Mouse (Mus musculus): ENCODE results near the gene Gm45234. TPM values are rescaled to one million over a fixed set of nuclear protein-coding genes. Genes with fewer than 3 reads are reported as not detected.

Gene Gm45234
- polyA plus RNA-seq, 1 experiment from 2014 or later = not detected

- no peak overlapping the region for H3K9ac ChIP-seq (replicated peaks)
- no peak overlapping the region for H3K4me2 ChIP-seq
- H3K4me3 ChIP-seq (replicated peaks) = no peak overlapping the region
- H3K4me1 ChIP-seq (replicated peaks) = peaks cover 14% of the 10 kb centered on the region; the same call in 1 of the 2 replicates
- H3K9me3 ChIP-seq = no peaks in the 10 kb centered on the region
- H3K27ac ChIP-seq = peak overlapping the region; percentile 53; the same call in 1 of the 2 replicates
- no peaks in the 10 kb centered on the region for H3K27me3 ChIP-seq
- WGBS = 71% methylated on average over 15 of the region's 15 CpGs
- H3K36me3 ChIP-seq = peaks cover 7% of the 10 kb centered on the region; the same call in 1 of the 2 replicates
- 0 out of 2 replicates have a peak, but pooled peaks have one; percentile 48 for ATAC-seq (ENCODE audit: insufficient number of reproducible peaks, insufficient read depth, low FRiP score, low TSS enrichment, low read depth)
These were observed 62.4 kb downstream of the Gm45234 start for GRCm38 (mm10) chr6:124693243-124693981.

GRCm38 (mm10) chr6:124690517-124690916 is 65.3 kb downstream of the Gm45234 start:
- ATAC-seq (ENCODE audit: insufficient number of reproducible peaks, insufficient read depth, low FRiP score, low TSS enrichment, low read depth) = no peak
- Histone ChIP-seq H3K9me3 (no peaks in the 10 kb centered on the region), H3K4me2 (no peak overlapping the region), H3K4me1 (replicated peaks) (peaks cover 14% of the 10 kb centered on the region; the same call in 1 of the 2 replicates), H3K4me3 (replicated peaks) (no peak overlapping the region), H3K36me3 (peaks cover under 1% of the 10 kb centered on the region; the same call in 1 of the 2 replicates), H3K9ac (replicated peaks) (no peak overlapping the region), H3K27me3 (no peaks in the 10 kb centered on the region), H3K27ac (no peak overlapping the region)
- 97% methylated on average over 3 of the region's 3 CpGs for WGBS

MicroRNAs encoded within 50 kb of the gene (microRNA counts, 519-probe panel; counts per million panel counts)
- microRNA mmu-miR-141 (2,723 counts per million, percentile 12 among the panel's probes with 10 or more counts), microRNA mmu-miR-200c (5,432 counts per million, percentile 56 among the panel's probes with 10 or more counts)

Small RNA genes lying within 50 kb of the gene (microRNA-seq; reads per million reads assigned to microRNA genes)
- gene Mir141 = 238 reads per million, percentile 62 among the genes with 10 or more reads in this experiment
- gene Mir200c = 1,565 reads per million, percentile 80 among the genes with 10 or more reads in this experiment

Other genes with a start within 250 kb of the Gm45234 start
- gene C1ra, start 243.6 kb downstream of the Gm45234 start, polyA plus RNA-seq (2016; fragmentation: Nextera tagmentation; extraction: Ambion mirVana) = 0.56 and 0.61 TPM in 2 replicates
- 0.85 and 1.4 TPM in 2 replicates for gene C1s1, start 213.7 kb downstream of the Gm45234 start, polyA plus RNA-seq (2016; fragmentation: Nextera tagmentation; extraction: Ambion mirVana)
- not detected in 2 replicates for gene C1rb, start 185.7 kb downstream of the Gm45234 start, polyA plus RNA-seq (2016; fragmentation: Nextera tagmentation; extraction: Ambion mirVana)
- gene C1s2, start 119.9 kb downstream of the Gm45234 start, polyA plus RNA-seq (2016; fragmentation: Nextera tagmentation; extraction: Ambion mirVana) = 0.08 TPM in 1 of 2 replicates, not detected in the other
- gene Lpcat3, start 93.0 kb downstream of the Gm45234 start, polyA plus RNA-seq (2016; fragmentation: Nextera tagmentation; extraction: Ambion mirVana) = 46.9 and 49.1 TPM in 2 replicates
- gene Emg1, start 43.8 kb downstream of the Gm45234 start, polyA plus RNA-seq (2016; fragmentation: Nextera tagmentation; extraction: Ambion mirVana) = 199 and 219 TPM in 2 replicates
- gene Phb2, start 43.7 kb downstream of the Gm45234 start, polyA plus RNA-seq (2016; fragmentation: Nextera tagmentation; extraction: Ambion mirVana) = 358 and 367 TPM in 2 replicates
- gene Ptpn6, start 17.3 kb downstream of the Gm45234 start, polyA plus RNA-seq (2016; fragmentation: Nextera tagmentation; extraction: Ambion mirVana) = 6.0 and 6.4 TPM in 2 replicates
- gene Grcc10, start 14.6 kb downstream of the Gm45234 start, polyA plus RNA-seq (2016; fragmentation: Nextera tagmentation; extraction: Ambion mirVana) = 479 and 511 TPM in 2 replicates
- gene Atn1, start 503 bp upstream of the Gm45234 start, polyA plus RNA-seq (2016; fragmentation: Nextera tagmentation; extraction: Ambion mirVana) = 17.1 and 17.4 TPM in 2 replicates
- 4.8 TPM in 2 replicates for gene Eno2, start 13.7 kb upstream of the Gm45234 start, polyA plus RNA-seq (2016; fragmentation: Nextera tagmentation; extraction: Ambion mirVana)
- 0.38 and 0.88 TPM in 2 replicates for gene Lrrc23, start 23.7 kb upstream of the Gm45234 start, polyA plus RNA-seq (2016; fragmentation: Nextera tagmentation; extraction: Ambion mirVana)
- gene Spsb2, start 52.6 kb upstream of the Gm45234 start, polyA plus RNA-seq (2016; fragmentation: Nextera tagmentation; extraction: Ambion mirVana) = 8.7 and 9.1 TPM in 2 replicates
- 714 and 740 TPM in 2 replicates for gene Tpi1, start 58.3 kb upstream of the Gm45234 start, polyA plus RNA-seq (2016; fragmentation: Nextera tagmentation; extraction: Ambion mirVana)
- 191 and 196 TPM in 2 replicates for gene Usp5, start 73.5 kb upstream of the Gm45234 start, polyA plus RNA-seq (2016; fragmentation: Nextera tagmentation; extraction: Ambion mirVana)
- 200 and 202 TPM in 2 replicates for gene Cdca3, start 73.5 kb upstream of the Gm45234 start, polyA plus RNA-seq (2016; fragmentation: Nextera tagmentation; extraction: Ambion mirVana)
- gene Gnb3, start 84.3 kb upstream of the Gm45234 start, polyA plus RNA-seq (2016; fragmentation: Nextera tagmentation; extraction: Ambion mirVana) = 0.81 and 1.0 TPM in 2 replicates
- gene P3h3, start 101.7 kb upstream of the Gm45234 start, polyA plus RNA-seq (2016; fragmentation: Nextera tagmentation; extraction: Ambion mirVana) = 59.8 and 61.4 TPM in 2 replicates
- gene Gpr162, start 108.0 kb upstream of the Gm45234 start, polyA plus RNA-seq (2016; fragmentation: Nextera tagmentation; extraction: Ambion mirVana) = 2.5 and 2.7 TPM in 2 replicates
- gene Cd4, start 132.2 kb upstream of the Gm45234 start, polyA plus RNA-seq (2016; fragmentation: Nextera tagmentation; extraction: Ambion mirVana) = 0.15 TPM in 1 of 2 replicates, not detected in the other
- 2.2 TPM in 2 replicates for gene Lag3, start 155.7 kb upstream of the Gm45234 start, polyA plus RNA-seq (2016; fragmentation: Nextera tagmentation; extraction: Ambion mirVana)
- 325 and 346 TPM in 2 replicates for gene Ptms, start 164.1 kb upstream of the Gm45234 start, polyA plus RNA-seq (2016; fragmentation: Nextera tagmentation; extraction: Ambion mirVana)
- gene Mlf2, start 175.4 kb upstream of the Gm45234 start, polyA plus RNA-seq (2016; fragmentation: Nextera tagmentation; extraction: Ambion mirVana) = 401 and 407 TPM in 2 replicates
- gene Cops7a, start 209.5 kb upstream of the Gm45234 start, polyA plus RNA-seq (2016; fragmentation: Nextera tagmentation; extraction: Ambion mirVana) = 114 and 124 TPM in 2 replicates
- 5.0 and 5.8 TPM in 2 replicates for gene Pianp, start 240.7 kb upstream of the Gm45234 start, polyA plus RNA-seq (2016; fragmentation: Nextera tagmentation; extraction: Ambion mirVana)